Mouse (Mus musculus): ENCODE measurements around the gene Pkd1l2. TPM values are rescaled to one million over a fixed set of nuclear protein-coding genes. Genes with fewer than 3 reads are reported as not detected.

Gene Pkd1l2
- polyA plus RNA-seq, 1 experiment from 2014 or later: not detected

GRCm38 (mm10) chr8:116991241-116991640, 91.0 kb downstream of the Pkd1l2 start:
- Histone ChIP-seq H3K9ac (ENCODE audit: low read depth, low read length) (no peak overlapping the region), H3K4me2 (ENCODE audit: low read length) (peak overlapping the region; percentile 91), H3K9me3 (replicated peaks; ENCODE audit: low read length) (no peaks in the 10 kb centered on the region), H3K4me1 (replicated peaks; ENCODE audit: insufficient read depth, low read length) (0 out of 2 replicates have a peak, but pooled peaks cover 8% of the 10 kb centered on the region), H3K36me3 (ENCODE audit: insufficient read depth, low read length) (0 out of 2 replicates have a peak, but pooled peaks cover 6% of the 10 kb centered on the region), H3K27me3 (ENCODE audit: insufficient read depth, low read length) (no peaks in the 10 kb centered on the region), H3K27ac (peak overlapping the region; percentile 87; the same call in 1 of the 2 replicates), H3K4me3 (replicated peaks; ENCODE audit: low read depth, low read length) (no peak overlapping the region)
- no peak for TF ChIP-seq CTCF (IDR thresholded peaks at IDR 0.05; ENCODE audit: low read depth)
- DNase-seq (ENCODE audit: low spot score): no peak
- WGBS: 82% methylated on average over 8 of the region's 8 CpGs
- ATAC-seq (replicated peaks; ENCODE audit: low FRiP score, low read depth): no peak

- WGBS: 98% methylated on average over 3 of the region's 3 CpGs
- H3K4me3 ChIP-seq (replicated peaks; ENCODE audit: low read depth, low read length): no peak overlapping the region
These were observed 92.4 kb downstream of the Pkd1l2 start for GRCm38 (mm10) chr8:116989842-116990241.

GRCm38 (mm10) chr8:116980117-116980516, 102.1 kb downstream of the Pkd1l2 start:
- Histone ChIP-seq H3K4me1 (replicated peaks; ENCODE audit: insufficient read depth, low read length) (0 out of 2 replicates have a peak, but pooled peaks cover 3% of the 10 kb centered on the region), H3K27me3 (ENCODE audit: insufficient read depth, low read length) (no peaks in the 10 kb centered on the region), H3K36me3 (ENCODE audit: insufficient read depth, low read length) (0 out of 2 replicates have a peak, but pooled peaks cover 5% of the 10 kb centered on the region), H3K4me2 (ENCODE audit: low read length) (no peak overlapping the region; the same call in 1 of the 2 replicates), H3K27ac (no peak overlapping the region), H3K9me3 (replicated peaks; ENCODE audit: low read length) (no peaks in the 10 kb centered on the region), H3K4me3 (replicated peaks; ENCODE audit: low read depth, low read length) (no peak overlapping the region), H3K9ac (ENCODE audit: low read depth, low read length) (no peak overlapping the region)
- peak; percentile 80 for TF ChIP-seq CTCF (IDR thresholded peaks at IDR 0.05; ENCODE audit: low read depth)
- 10% methylated on average over 4 of the region's 4 CpGs for WGBS
- DNase-seq (ENCODE audit: low spot score) (peak; percentile 87), ATAC-seq (replicated peaks; ENCODE audit: low FRiP score, low read depth) (no peak)

More at GRCm38 (mm10) chr8:116989842-116990241, 92.4 kb downstream of the Pkd1l2 start:
- Histone ChIP-seq H3K9ac (ENCODE audit: low read depth, low read length) (no peak overlapping the region), H3K36me3 (ENCODE audit: insufficient read depth, low read length) (peaks cover 13% of the 10 kb centered on the region; the same call in 1 of the 2 replicates), H3K27me3 (ENCODE audit: insufficient read depth, low read length) (no peaks in the 10 kb centered on the region), H3K27ac (no peak overlapping the region), H3K4me2 (ENCODE audit: low read length) (no peak overlapping the region), H3K4me1 (replicated peaks; ENCODE audit: insufficient read depth, low read length) (0 out of 2 replicates have a peak, but pooled peaks cover 8% of the 10 kb centered on the region), H3K9me3 (replicated peaks; ENCODE audit: low read length) (no peaks in the 10 kb centered on the region)
- ATAC-seq (replicated peaks; ENCODE audit: low FRiP score, low read depth): no peak
- no peak for DNase-seq (ENCODE audit: low spot score)
- peak; percentile 31; the same call in 1 of the 2 replicates for TF ChIP-seq CTCF (IDR thresholded peaks at IDR 0.05; ENCODE audit: low read depth)

GRCm38 (mm10) chr8:116978631-116979256, 103.5 kb downstream of the Pkd1l2 start, which contains the start of gene 1700030J22Rik:
1700030J22Rik (minus strand) TSS chr8:116978959.
- peak; percentile 99 for DNase-seq (ENCODE audit: low spot score)
- Histone ChIP-seq H3K27me3 (ENCODE audit: insufficient read depth, low read length) (no peaks in the 10 kb centered on the region), H3K4me1 (replicated peaks; ENCODE audit: insufficient read depth, low read length) (0 out of 2 replicates have a peak, but pooled peaks cover 3% of the 10 kb centered on the region), H3K4me2 (ENCODE audit: low read length) (peak within 1 kb of the TSS; percentile 62), H3K9me3 (replicated peaks; ENCODE audit: low read length) (no peaks in the 10 kb centered on the region), H3K4me3 (replicated peaks; ENCODE audit: low read depth, low read length) (peak within 1 kb of the TSS; percentile 61), H3K36me3 (ENCODE audit: insufficient read depth, low read length) (no peaks in the 10 kb centered on the region), H3K27ac (0 out of 2 replicates have a peak within 1 kb of the TSS, but pooled peaks have one; percentile 11), H3K9ac (ENCODE audit: low read depth, low read length) (peak within 1 kb of the TSS; percentile 43)
- TF ChIP-seq CTCF (IDR thresholded peaks at IDR 0.05; ENCODE audit: low read depth): peak; percentile 42; the same call in 1 of the 2 replicates
- WGBS: under 1% methylated on average over 46 of the region's 46 CpGs
- peak; percentile 98 for ATAC-seq (replicated peaks; ENCODE audit: low FRiP score, low read depth)

- peak overlapping the region; percentile 61 for H3K4me3 ChIP-seq (replicated peaks; ENCODE audit: low read depth, low read length)
- H3K27me3 ChIP-seq (ENCODE audit: insufficient read depth, low read length): no peaks in the 10 kb centered on the region
- WGBS: 30% methylated on average over 8 of the region's 8 CpGs
- no peak for ATAC-seq (replicated peaks; ENCODE audit: low FRiP score, low read depth)
- peak overlapping the region; percentile 62 for H3K4me2 ChIP-seq (ENCODE audit: low read length)
- no peaks in the 10 kb centered on the region for H3K36me3 ChIP-seq (ENCODE audit: insufficient read depth, low read length)
- H3K27ac ChIP-seq: no peak overlapping the region
- 0 out of 2 replicates have a peak, but pooled peaks cover 3% of the 10 kb centered on the region for H3K4me1 ChIP-seq (replicated peaks; ENCODE audit: insufficient read depth, low read length)
- DNase-seq (ENCODE audit: low spot score): no peak
- TF ChIP-seq CTCF (IDR thresholded peaks at IDR 0.05; ENCODE audit: low read depth): no peak
- H3K9ac ChIP-seq (ENCODE audit: low read depth, low read length): peak overlapping the region; percentile 43
- H3K9me3 ChIP-seq (replicated peaks; ENCODE audit: low read length): no peaks in the 10 kb centered on the region
These were observed 104.2 kb downstream of the Pkd1l2 start for GRCm38 (mm10) chr8:116978052-116978451.

GRCm38 (mm10) chr8:116975606-116976005, 106.6 kb downstream of the Pkd1l2 start:
- ATAC-seq (replicated peaks; ENCODE audit: low FRiP score, low read depth) (no peak), DNase-seq (ENCODE audit: low spot score) (peak; percentile 11)
- Histone ChIP-seq H3K27me3 (ENCODE audit: insufficient read depth, low read length) (no peaks in the 10 kb centered on the region), H3K27ac (no peak overlapping the region), H3K4me1 (replicated peaks; ENCODE audit: insufficient read depth, low read length) (0 out of 2 replicates have a peak, but pooled peaks cover 3% of the 10 kb centered on the region), H3K4me2 (ENCODE audit: low read length) (peak overlapping the region; percentile 34), H3K9me3 (replicated peaks; ENCODE audit: low read length) (no peaks in the 10 kb centered on the region), H3K4me3 (replicated peaks; ENCODE audit: low read depth, low read length) (no peak overlapping the region; the same call in 1 of the 2 replicates), H3K36me3 (ENCODE audit: insufficient read depth, low read length) (no peaks in the 10 kb centered on the region), H3K9ac (ENCODE audit: low read depth, low read length) (no peak overlapping the region)
- no peak for TF ChIP-seq CTCF (IDR thresholded peaks at IDR 0.05; ENCODE audit: low read depth)
- WGBS: 45% methylated on average over 5 of the region's 5 CpGs
